Mouse (Mus musculus): ENCODE measurements around the gene Lyrm4. TPM values are rescaled to one million over a fixed set of nuclear protein-coding genes. Genes with fewer than 3 reads are reported as not detected.

The Lyrm4 gene
- total and polyA plus RNA-seq, 2 experiments from 2014 or later: 16.7 to 58.0 TPM

DNA sequence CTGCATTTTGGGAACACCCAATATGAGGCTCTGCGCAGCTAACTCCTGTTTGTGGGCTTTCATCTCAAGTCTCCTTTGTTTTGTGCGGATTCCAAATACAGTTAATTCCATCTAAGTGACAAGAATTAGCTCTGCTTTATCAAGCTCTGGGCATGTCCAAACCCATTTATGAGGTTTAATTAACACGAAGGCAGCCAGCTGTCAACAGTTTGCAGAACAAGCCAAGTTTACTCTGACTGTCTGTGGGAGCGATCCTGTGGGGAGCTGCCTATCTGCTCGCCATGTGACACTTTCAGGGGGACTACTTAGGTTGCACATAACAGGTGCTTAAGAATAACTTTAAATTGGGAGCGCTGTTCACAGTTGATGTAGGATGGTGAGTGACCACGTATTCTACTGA, 140.4 kb downstream of the Lyrm4 start:
- H3K36me3 ChIP-seq (ENCODE audit: insufficient read depth): peaks cover 4% of the 10 kb centered on the region; the same call in 1 of the 2 replicates
- WGBS: 53% methylated on average over 7 of the region's 7 CpGs
- H3K27me3 ChIP-seq (ENCODE audit: insufficient read depth, low read length): no peaks in the 10 kb centered on the region
- DNase-seq (peak; percentile 17), ATAC-seq (0 out of 2 replicates have a peak, but pooled peaks have one; percentile 7)
- no peaks in the 10 kb centered on the region for H3K4me1 ChIP-seq (ENCODE audit: insufficient read depth)
- H3K4me2 ChIP-seq (ENCODE audit: low read depth): no peak overlapping the region
- TF ChIP-seq CTCF (IDR thresholded peaks at IDR 0.05; ENCODE audit: low read depth): no peak
- H3K27ac ChIP-seq (ENCODE audit: low read depth, low read length): no peak overlapping the region
- H3K9ac ChIP-seq: no peak overlapping the region
- no peaks in the 10 kb centered on the region for H3K9me3 ChIP-seq (ENCODE audit: low read length)
- H3K4me3 ChIP-seq (ENCODE audit: low read depth, low read length): no peak overlapping the region

DNA sequence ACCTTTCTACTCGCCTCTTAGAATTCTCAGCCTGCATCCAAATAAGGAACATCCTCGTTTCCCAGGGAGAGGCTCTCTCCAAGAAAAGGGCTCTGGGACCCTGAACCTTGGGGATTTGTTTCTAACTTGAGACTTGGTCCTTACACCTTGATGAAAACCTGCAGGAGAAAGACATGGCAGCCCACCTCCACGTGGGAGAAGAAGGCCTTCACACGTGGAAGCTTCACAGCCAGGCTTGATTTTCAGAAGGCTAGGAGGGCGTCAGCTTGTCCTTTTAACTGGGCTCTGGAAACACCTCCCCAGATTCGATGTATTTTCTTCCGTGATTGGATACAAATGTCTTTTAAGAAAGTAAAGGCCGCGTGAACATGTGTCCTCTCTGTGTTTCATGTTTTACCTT, 147.5 kb downstream of the Lyrm4 start:
- Histone ChIP-seq H3K27me3 (ENCODE audit: insufficient read depth, low read length) (peaks cover 13% of the 10 kb centered on the region), H3K36me3 (ENCODE audit: insufficient read depth) (no peaks in the 10 kb centered on the region), H3K9ac (0 out of 2 replicates have a peak overlapping the region, but pooled peaks have one; percentile 41), H3K27ac (ENCODE audit: low read depth, low read length) (no peak overlapping the region), H3K4me3 (ENCODE audit: low read depth, low read length) (peak overlapping the region; percentile 58), H3K9me3 (ENCODE audit: low read length) (no peaks in the 10 kb centered on the region), H3K4me1 (ENCODE audit: insufficient read depth) (no peaks in the 10 kb centered on the region), H3K4me2 (ENCODE audit: low read depth) (peak overlapping the region; percentile 100)
- ATAC-seq: no peak
- WGBS: 31% methylated on average over 9 of the region's 9 CpGs
- no peak for TF ChIP-seq CTCF (IDR thresholded peaks at IDR 0.05; ENCODE audit: low read depth)
- no peak for DNase-seq

- under 1% methylated on average over 18 of the region's 18 CpGs for WGBS
- Histone ChIP-seq H3K4me2 (ENCODE audit: low read depth) (peak overlapping the region; percentile 100), H3K27ac (ENCODE audit: low read depth, low read length) (no peak overlapping the region), H3K4me3 (ENCODE audit: low read depth, low read length) (peak overlapping the region; percentile 58), H3K4me1 (ENCODE audit: insufficient read depth) (no peaks in the 10 kb centered on the region), H3K9me3 (ENCODE audit: low read length) (no peaks in the 10 kb centered on the region), H3K9ac (peak overlapping the region; percentile 41), H3K36me3 (ENCODE audit: insufficient read depth) (no peaks in the 10 kb centered on the region), H3K27me3 (ENCODE audit: insufficient read depth, low read length) (peaks cover 13% of the 10 kb centered on the region)
- TF ChIP-seq CTCF (IDR thresholded peaks at IDR 0.05; ENCODE audit: low read depth): no peak
- ATAC-seq: peak; percentile 23; the same call in 1 of the 2 replicates
- peak; percentile 24 for DNase-seq
These were observed 147.9 kb downstream of the Lyrm4 start for GRCm38 (mm10) chr13:35969431-35969721.

GRCm38 (mm10) chr13:35968719-35969430, 148.5 kb downstream of the Lyrm4 start:
- 1% methylated on average over 49 of the region's 57 CpGs for WGBS
- ATAC-seq (peak; percentile 71), DNase-seq (peak; percentile 29)

DNA sequence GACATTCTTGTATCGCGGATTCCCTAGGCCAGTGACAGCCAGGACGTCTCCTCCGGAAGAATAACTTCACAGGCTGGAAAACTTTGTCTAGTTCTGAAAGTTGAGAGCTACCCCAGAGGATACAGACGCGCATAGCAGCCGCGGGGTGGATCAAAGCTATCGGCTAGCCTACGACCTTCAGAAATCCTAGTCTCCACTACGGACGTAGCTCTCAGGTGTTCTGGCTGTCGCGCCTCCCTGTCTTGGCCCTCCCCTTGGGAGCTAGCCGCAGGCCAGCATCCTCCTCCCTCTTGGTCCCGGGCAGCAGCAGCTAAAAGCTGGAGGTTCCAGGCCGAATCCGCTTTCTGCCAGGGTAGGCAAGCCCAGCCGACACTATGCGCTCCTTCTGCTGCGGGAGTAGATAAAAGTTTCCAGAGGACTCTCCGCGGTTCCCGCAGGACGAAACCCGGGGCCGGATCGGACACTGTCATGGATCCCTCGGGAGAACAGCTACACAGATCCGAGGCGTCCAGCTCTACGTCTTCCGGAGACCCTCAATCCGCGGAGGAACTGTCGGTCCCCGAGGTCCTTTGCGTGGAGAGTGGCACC, 149.1 kb downstream of the Lyrm4 start:
- Histone ChIP-seq H3K9ac (peak overlapping the region; percentile 41), H3K36me3 (ENCODE audit: insufficient read depth) (no peaks in the 10 kb centered on the region), H3K27ac (ENCODE audit: low read depth, low read length) (no peak overlapping the region), H3K4me1 (ENCODE audit: insufficient read depth) (no peaks in the 10 kb centered on the region), H3K4me2 (ENCODE audit: low read depth) (peak overlapping the region; percentile 100), H3K27me3 (ENCODE audit: insufficient read depth, low read length) (peaks cover 13% of the 10 kb centered on the region), H3K9me3 (ENCODE audit: low read length) (no peaks in the 10 kb centered on the region), H3K4me3 (ENCODE audit: low read depth, low read length) (peak overlapping the region; percentile 58)
- no peak for TF ChIP-seq CTCF (IDR thresholded peaks at IDR 0.05; ENCODE audit: low read depth)
- WGBS: 1% methylated on average over 38 of the region's 38 CpGs
- ATAC-seq (peak; percentile 52), DNase-seq (peak; percentile 17)

More at GRCm38 (mm10) chr13:35968719-35969430, 148.5 kb downstream of the Lyrm4 start:
- Histone ChIP-seq H3K27me3 (ENCODE audit: insufficient read depth, low read length) (peaks cover 13% of the 10 kb centered on the region), H3K4me3 (ENCODE audit: low read depth, low read length) (peak overlapping the region; percentile 58), H3K9me3 (ENCODE audit: low read length) (no peaks in the 10 kb centered on the region), H3K27ac (ENCODE audit: low read depth, low read length) (no peak overlapping the region), H3K9ac (peak overlapping the region; percentile 41), H3K36me3 (ENCODE audit: insufficient read depth) (no peaks in the 10 kb centered on the region), H3K4me2 (ENCODE audit: low read depth) (peak overlapping the region; percentile 100), H3K4me1 (ENCODE audit: insufficient read depth) (no peaks in the 10 kb centered on the region)
- no peak; the same call in 1 of the 2 replicates for TF ChIP-seq CTCF (IDR thresholded peaks at IDR 0.05; ENCODE audit: low read depth)

DNA sequence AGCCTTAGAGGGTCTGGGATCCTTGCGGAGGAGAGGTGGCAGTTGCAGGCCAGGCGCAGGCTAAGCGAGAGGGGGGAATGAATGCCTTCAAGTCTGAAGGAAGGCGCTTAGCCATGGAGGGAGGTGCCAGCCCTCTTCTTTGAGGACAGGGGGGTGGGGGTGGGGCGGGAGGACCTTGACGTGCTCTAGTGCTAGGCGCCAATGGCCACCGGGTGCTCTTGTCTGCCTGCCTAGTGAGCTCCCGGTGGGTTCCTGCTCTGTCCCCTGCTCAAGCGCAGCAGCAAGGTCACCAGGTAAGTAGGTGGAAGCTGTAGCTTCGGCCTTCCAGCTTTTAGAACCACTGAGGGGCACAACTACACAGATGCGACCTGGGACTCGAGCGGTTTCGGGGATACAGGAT, 149.6 kb downstream of the Lyrm4 start:
- DNase-seq (no peak), ATAC-seq (no peak)
- no peaks in the 10 kb centered on the region for H3K9me3 ChIP-seq (ENCODE audit: low read length)
- no peaks in the 10 kb centered on the region for H3K36me3 ChIP-seq (ENCODE audit: insufficient read depth)
- peaks cover 13% of the 10 kb centered on the region for H3K27me3 ChIP-seq (ENCODE audit: insufficient read depth, low read length)
- no peak overlapping the region for H3K9ac ChIP-seq
- no peak for TF ChIP-seq CTCF (IDR thresholded peaks at IDR 0.05; ENCODE audit: low read depth)
- WGBS: 5% methylated on average over 15 of the region's 15 CpGs
- no peak overlapping the region for H3K27ac ChIP-seq (ENCODE audit: low read depth, low read length)
- H3K4me3 ChIP-seq (ENCODE audit: low read depth, low read length): peak overlapping the region; percentile 58
- peak overlapping the region; percentile 100 for H3K4me2 ChIP-seq (ENCODE audit: low read depth)
- H3K4me1 ChIP-seq (ENCODE audit: insufficient read depth): no peaks in the 10 kb centered on the region

GRCm38 (mm10) chr13:35963583-35963982, 153.7 kb downstream of the Lyrm4 start:
- WGBS: 91% methylated on average over 4 of the region's 4 CpGs
- H3K36me3 ChIP-seq (ENCODE audit: insufficient read depth): no peaks in the 10 kb centered on the region
- no peak overlapping the region for H3K9ac ChIP-seq
- H3K4me1 ChIP-seq (ENCODE audit: insufficient read depth): no peaks in the 10 kb centered on the region
- no peak overlapping the region for H3K4me3 ChIP-seq (ENCODE audit: low read depth, low read length)
- no peak for TF ChIP-seq CTCF (IDR thresholded peaks at IDR 0.05; ENCODE audit: low read depth)
- H3K9me3 ChIP-seq (ENCODE audit: low read length): no peaks in the 10 kb centered on the region
- peaks cover 13% of the 10 kb centered on the region for H3K27me3 ChIP-seq (ENCODE audit: insufficient read depth, low read length)
- DNase-seq (no peak), ATAC-seq (no peak)
- H3K4me2 ChIP-seq (ENCODE audit: low read depth): no peak overlapping the region
- no peak overlapping the region for H3K27ac ChIP-seq (ENCODE audit: low read depth, low read length)
